Mouse (Mus musculus): ENCODE measurements around the gene Calhm5. TPM values are rescaled to one million over a fixed set of nuclear protein-coding genes. Genes with fewer than 3 reads are reported as not detected.

The Calhm5 gene
- total RNA-seq, 4 experiments from 2014 or later: 0.22 to 0.54 (median 0.28) TPM

- DNase-seq: no peak
Observed at GRCm38 (mm10) chr10:34070999-34071492, 25.3 kb downstream of the Calhm5 start.

- DNase-seq: no peak
Observed at GRCm38 (mm10) chr10:34069606-34070005, 26.7 kb downstream of the Calhm5 start.

- no peak for DNase-seq
Observed at GRCm38 (mm10) chr10:34066591-34066990, 29.7 kb downstream of the Calhm5 start.

GRCm38 (mm10) chr10:34053987-34054386, 42.3 kb downstream of the Calhm5 start:
- DNase-seq: no peak

- DNase-seq: no peak
Observed at GRCm38 (mm10) chr10:34044210-34044609, 52.1 kb downstream of the Calhm5 start, which contains the start of gene Calhm4. TSS of gene Calhm4 (minus strand) at chr10:34044310.

Other genes starting within 250 kb of the Calhm5 start
- under 1 TPM in 1 of 4 experiments, not detected in 3; 0.20 TPM for gene Sult3a1, start 238.8 kb downstream of the Calhm5 start, total RNA-seq (2022)
- under 1 TPM; 0.15 to 0.84 (median 0.40) TPM for gene Rsph4a, start 191.4 kb downstream of the Calhm5 start, total RNA-seq (2022)
- 10 to 100 TPM; 17.3 to 26.7 (median 20.7) TPM for gene Zup1, start 145.2 kb downstream of the Calhm5 start, total RNA-seq (2022)
- gene Rwdd1, start 76.9 kb downstream of the Calhm5 start, total RNA-seq (2022): 100 to 1,000 TPM in 2 of 4 experiments, 10 to 100 TPM in 2; 96.3 to 117 (median 103) TPM
- not detected for gene Trappc3l, start 58.9 kb downstream of the Calhm5 start, total RNA-seq (2022)
- not detected for gene Calhm4, start 52.2 kb downstream of the Calhm5 start, total RNA-seq (2022)
- gene Calhm6, start 31.5 kb upstream of the Calhm5 start, total RNA-seq (2022): 1 to 10 TPM in 1 of 4 experiments, under 1 TPM in 3; 0.59 to 1.1 (median 0.74) TPM
- gene Dse, start 111.2 kb upstream of the Calhm5 start, total RNA-seq (2022): 10 to 100 TPM; 11.0 to 15.5 (median 11.8) TPM
- gene Tspyl1, start 185.7 kb upstream of the Calhm5 start, total RNA-seq (2022): 10 to 100 TPM; 65.5 to 80.9 (median 76.2) TPM
- 10 to 100 TPM; 20.5 to 34.6 (median 26.4) TPM for gene Tspyl4, start 200.9 kb upstream of the Calhm5 start, total RNA-seq (2022)